Mouse (Mus musculus) CH12F3 (cell line): ENCODE results near the gene Wdhd1.

Experiments used
- in situ Hi-C: fragments of 300-500 bp; cut with MboI; formaldehyde crosslinking; loops from 2 replicates; pipeline ENCODE4 v1.14.3; 2020; ENCODE audit warnings: low sequenced_read_pairs

Gene Wdhd1

GRCm38 (mm10) chr14:47222631-47223450 is 53.8 kb downstream of the Wdhd1 start:
- in situ Hi-C loops, result no loop called here

GRCm38 (mm10) chr14:47221567-47221966 is 55.1 kb downstream of the Wdhd1 start:
- in situ Hi-C loops, result no loop called here

GRCm38 (mm10) chr14:47220231-47221025 is 56.2 kb downstream of the Wdhd1 start:
- in situ Hi-C loops, result no loop called here

GRCm38 (mm10) chr14:47218766-47219606 is 57.7 kb downstream of the Wdhd1 start:
- in situ Hi-C loops, result no loop called here

- in situ Hi-C loops, result no loop called here
These were observed 60.1 kb downstream of the Wdhd1 start for GRCm38 (mm10) chr14:47216541-47216940.

- in situ Hi-C loops, result no loop called here
These were observed 62.3 kb downstream of the Wdhd1 start for GRCm38 (mm10) chr14:47214367-47214766.

DNA sequence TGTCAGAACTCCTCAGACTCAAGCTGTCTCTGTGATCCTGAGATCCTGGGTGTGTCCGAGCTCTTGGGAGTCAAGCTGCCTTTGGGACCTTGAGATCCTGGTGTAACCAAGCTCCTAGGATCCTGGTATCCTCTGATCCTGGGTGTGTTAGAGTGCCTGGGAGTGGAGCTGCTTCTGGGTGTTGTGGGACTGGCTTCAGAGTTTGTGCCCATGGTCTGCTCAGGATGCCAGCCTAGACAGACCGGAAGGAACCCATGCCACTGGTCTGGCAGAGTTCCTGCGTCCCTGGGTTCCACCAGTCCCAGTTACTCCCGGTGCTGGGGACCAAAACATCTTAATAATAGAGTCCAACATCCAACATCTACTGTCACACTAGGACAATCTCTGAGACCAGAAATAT is 63.4 kb downstream of the Wdhd1 start:
- in situ Hi-C loops, result no loop called here

DNA sequence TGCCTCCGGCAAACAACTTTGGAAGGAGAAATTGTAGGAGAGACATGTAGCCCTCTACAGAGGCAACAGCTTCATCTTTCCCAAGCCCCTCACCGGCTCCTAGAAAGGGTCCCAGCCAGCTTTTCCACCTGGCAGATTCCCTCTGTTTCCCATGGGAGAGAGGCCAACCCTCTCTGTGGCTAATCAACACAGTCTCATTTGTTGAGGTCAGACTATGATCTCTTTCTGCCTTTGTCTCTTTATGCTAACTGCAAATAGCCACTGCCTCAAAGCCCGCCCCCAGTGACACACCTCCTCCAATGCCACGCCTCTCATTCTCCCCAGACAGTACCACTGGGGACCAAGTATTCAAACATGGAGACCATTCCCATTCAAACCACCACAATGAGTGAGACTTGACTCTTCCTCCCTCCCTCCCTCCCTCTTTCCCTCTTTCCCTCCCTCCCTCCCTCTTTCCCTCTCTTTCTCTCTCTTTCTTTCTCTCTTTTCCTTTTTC is 66.9 kb downstream of the Wdhd1 start:
- in situ Hi-C loops, result no loop called here

DNA sequence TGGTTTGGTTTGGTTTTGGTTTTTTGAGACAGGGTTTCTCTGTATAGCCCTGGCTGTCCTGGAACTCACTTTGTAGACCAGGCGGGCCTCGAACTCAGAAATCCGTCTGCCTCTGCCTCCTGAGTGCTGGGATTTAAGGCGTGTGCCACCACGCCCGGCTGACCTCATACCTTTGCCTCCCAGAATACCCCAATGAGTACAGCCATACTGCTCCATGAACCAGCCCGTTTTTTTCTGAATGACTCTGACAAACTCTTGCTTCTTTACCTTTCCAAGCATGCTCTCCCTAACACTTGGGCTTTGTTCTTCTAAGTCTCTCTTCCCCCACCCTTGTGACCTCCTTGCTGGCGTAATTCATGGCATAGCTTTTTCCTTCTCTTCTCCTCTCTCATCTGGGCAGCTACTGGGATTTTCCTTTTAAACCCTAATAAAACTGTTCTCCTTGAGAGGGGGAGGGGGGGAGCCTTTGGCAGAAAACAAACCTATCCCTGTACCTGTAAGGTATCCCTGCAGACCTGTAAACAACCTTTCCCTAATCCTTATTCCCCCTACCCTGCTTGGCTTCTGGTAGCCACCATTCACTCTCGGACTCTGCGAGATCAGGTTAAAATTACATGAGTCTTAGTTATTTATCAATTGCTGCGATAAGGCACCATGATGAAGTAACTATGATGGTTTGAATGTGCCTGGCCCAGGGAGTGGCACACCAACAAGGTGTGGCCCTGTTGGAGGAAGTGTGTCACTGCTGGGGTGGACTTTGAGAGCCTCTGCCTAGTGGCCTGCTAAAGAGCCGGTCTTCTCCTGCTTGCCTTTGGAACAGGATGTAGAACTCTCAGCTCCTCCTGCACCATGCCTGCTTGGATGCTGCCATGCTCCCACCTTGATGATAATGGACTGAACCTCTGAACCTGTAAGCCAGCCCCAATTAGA is 67.8 kb downstream of the Wdhd1 start:
- in situ Hi-C loops, result no loop called here

DNA sequence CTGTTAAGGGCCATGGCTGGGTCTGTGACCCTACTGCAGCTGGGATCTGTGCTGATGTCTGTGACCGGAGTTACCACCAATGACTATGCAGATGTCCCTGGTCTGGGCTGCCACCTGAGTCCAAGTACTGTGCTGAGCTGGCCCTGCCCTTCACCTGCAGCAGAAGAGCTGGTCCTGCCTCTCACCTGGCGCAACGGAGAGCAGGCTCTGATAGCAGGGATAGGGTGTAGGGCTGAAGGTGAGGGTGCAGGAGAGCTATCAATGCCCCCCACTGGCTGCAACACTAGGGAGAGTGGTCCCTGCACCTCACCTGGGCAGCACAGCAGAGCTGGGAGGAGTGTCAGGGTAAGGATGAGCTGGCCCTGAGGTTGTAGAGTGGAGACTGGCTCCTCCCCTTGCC is 70.1 kb downstream of the Wdhd1 start:
- in situ Hi-C loops, result no loop called here

- in situ Hi-C loops, result no loop called here
These were observed 71.2 kb downstream of the Wdhd1 start for GRCm38 (mm10) chr14:47205270-47205972.

- in situ Hi-C loops, result no loop called here
These were observed 79.3 kb downstream of the Wdhd1 start for GRCm38 (mm10) chr14:47197340-47197739.

- in situ Hi-C loops, result no loop called here
These were observed 79.9 kb downstream of the Wdhd1 start for GRCm38 (mm10) chr14:47196711-47197110.

DNA sequence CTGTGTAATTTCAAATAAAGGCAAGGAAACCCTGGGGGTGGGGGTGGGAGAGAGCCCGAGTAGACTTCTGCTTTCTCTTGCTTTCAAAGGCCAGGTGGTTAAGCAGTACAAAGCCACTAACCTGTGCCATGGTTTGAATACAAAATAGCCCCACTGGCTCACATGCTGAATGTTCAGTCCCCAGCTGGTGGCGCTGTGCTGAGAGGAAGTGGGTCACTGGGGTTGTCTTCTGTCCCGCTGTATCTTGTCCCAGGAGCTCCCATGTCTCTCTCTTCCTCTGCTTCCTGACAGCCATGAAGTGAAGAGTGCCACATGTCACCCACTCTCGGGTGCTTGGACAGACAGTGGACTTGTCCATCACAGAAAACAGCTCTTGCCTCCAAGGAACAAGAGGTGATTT is 82.6 kb downstream of the Wdhd1 start:
- in situ Hi-C loops, result no loop called here

- in situ Hi-C loops, result no loop called here
These were observed 83.2 kb downstream of the Wdhd1 start for GRCm38 (mm10) chr14:47193506-47193905.

GRCm38 (mm10) chr14:47191861-47192260 is 84.8 kb downstream of the Wdhd1 start:
- in situ Hi-C loops, result no loop called here
